Mouse (Mus musculus) intestine, embryonic 16.5 days (tissue): ENCODE results near the gene Ndufa4. TPM values are rescaled to one million over a fixed set of nuclear protein-coding genes. Genes with fewer than 3 reads are reported as not detected.
A peak's percentile ranks its signal among the peaks of the same experiment; 100 is the strongest.

Source experiments
- ATAC-seq: fragments of 200-750 bp; cut with Nextera tagmentation; 2 replicates; pipeline ENCODE4 v1.8.0; 2017; ENCODE audit warnings: moderate TSS enrichment, moderate library complexity
- H3K27ac ChIP-seq: fragments of 300-500 bp; sonication (generic); 2 replicates; pipeline ENCODE4 v1.5.1; 2014; ENCODE audit warnings: mild to moderate bottlenecking, low read length
- H3K27me3 ChIP-seq: fragments of 300-500 bp; sonication (generic); replicated peaks from 2 replicates; pipeline ENCODE4 v1.6.1; 2014; ENCODE audit warnings: low read length, control low read depth, mixed read lengths; ENCODE audit not compliant: control insufficient read depth, insufficient read depth
- H3K36me3 ChIP-seq: fragments of 300-500 bp; sonication (generic); 2 replicates; pipeline ENCODE4 v1.6.1; 2014; ENCODE audit warnings: low read length, control low read depth; ENCODE audit not compliant: control insufficient read depth, insufficient read depth
- H3K4me1 ChIP-seq: fragments of 300-500 bp; sonication (generic); 2 replicates; pipeline ENCODE4 v1.6.1; 2014; ENCODE audit warnings: low read length, control low read depth, mixed read lengths; ENCODE audit not compliant: control insufficient read depth, insufficient read depth
- H3K4me2 ChIP-seq: fragments of 300-500 bp; sonication (generic); 2 replicates; pipeline ENCODE4 v1.6.1; 2014; ENCODE audit warnings: low read depth, low read length, control low read depth
- H3K4me3 ChIP-seq: fragments of 300-500 bp; sonication (generic); 2 replicates; pipeline ENCODE4 v1.5.1; 2014; ENCODE audit warnings: mild to moderate bottlenecking, low read length
- H3K9ac ChIP-seq: fragments of 300-500 bp; sonication (generic); 2 replicates; pipeline ENCODE4 v1.6.1; 2014; ENCODE audit warnings: low read depth, low read length
- H3K9me3 ChIP-seq: fragments of 300-500 bp; sonication (generic); 2 replicates; pipeline ENCODE4 v1.6.1; 2016; ENCODE audit warnings: low read length, control low read depth; ENCODE audit not compliant: control insufficient read depth
- WGBS: fragments of 180-500 bp; shearing (Covaris S2); extraction: QIAGEN DNeasy Blood & Tissue Kit; methylation state at CpG from one replicate; pipeline ENCODE4 v1.1.7; 2014; 5-methylcytosine and 5-hydroxymethylcytosine counted together
- polyA plus RNA-seq: library from polyadenylated mRNA; unstranded; fragments of >200 nt; fragmentation: Nextera tagmentation; extraction: Ambion mirVana; gene quantifications from 2 replicates; pipeline ENCODE4 v1.2.1, GENCODE M21; 2015

The Ndufa4 gene
- 1,156 and 1,172 TPM in 2 replicates for polyA plus RNA-seq

DNA sequence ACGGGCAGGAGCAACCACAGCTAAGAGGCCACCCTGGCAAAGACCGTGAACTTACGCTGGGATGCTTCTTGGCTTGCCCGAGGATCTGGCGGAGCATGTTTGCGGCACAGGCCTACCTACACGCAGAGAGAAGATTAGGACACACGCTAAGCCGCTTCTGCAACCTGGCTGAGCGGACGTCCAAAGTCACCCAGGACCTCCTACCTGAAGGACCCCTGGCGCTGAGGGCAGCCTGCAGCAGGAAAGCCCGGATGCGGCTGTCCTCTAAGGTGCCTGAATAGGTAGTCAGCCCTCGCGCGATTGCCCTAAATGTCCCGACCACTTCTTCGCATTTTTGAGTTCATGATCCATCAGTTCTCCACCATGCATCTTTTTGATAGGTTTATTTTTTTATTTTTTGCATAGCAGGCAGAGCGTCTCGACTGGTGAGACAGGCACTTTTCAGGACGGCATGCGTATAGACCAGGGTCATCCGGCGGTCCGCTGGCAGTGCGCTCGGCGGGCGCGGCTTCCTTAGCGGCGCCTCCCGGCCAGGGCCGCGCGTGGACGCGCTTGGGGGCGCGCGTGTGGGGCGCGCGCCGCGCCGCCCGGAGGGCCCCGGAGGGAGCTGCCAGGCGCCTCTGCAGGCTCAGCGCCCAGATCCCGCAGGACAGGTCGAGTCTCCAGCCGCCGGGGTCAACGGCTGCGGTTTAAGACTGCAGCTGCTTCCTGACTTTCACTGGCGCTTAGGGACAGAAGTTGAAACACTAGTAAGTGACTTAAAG is at the start of gene Ndufa4, which contains the start of gene Phf14:
Gene Ndufa4, minus strand, starts transcription at position 229 of the 764 bp plus-strand sequence.
Gene Phf14, plus strand, starts transcription at position 541 of the 764 bp plus-strand sequence.
- Histone ChIP-seq H3K4me1 (peaks cover 9% of the 10 kb centered on the region), H3K9ac (peak within 1 kb of the TSS; percentile 82), H3K9me3 (no peaks in the 10 kb centered on the region), H3K36me3 (no peaks in the 10 kb centered on the region), H3K27ac (peak within 1 kb of the TSS; percentile 87), H3K4me3 (peak within 1 kb of the TSS; percentile 72), H3K4me2 (peak within 1 kb of the TSS; percentile 76), H3K27me3 (no peaks in the 10 kb centered on the region)
- ATAC-seq = peak; percentile 99
- under 1% methylated on average over 59 of the region's 59 CpGs for WGBS

DNA sequence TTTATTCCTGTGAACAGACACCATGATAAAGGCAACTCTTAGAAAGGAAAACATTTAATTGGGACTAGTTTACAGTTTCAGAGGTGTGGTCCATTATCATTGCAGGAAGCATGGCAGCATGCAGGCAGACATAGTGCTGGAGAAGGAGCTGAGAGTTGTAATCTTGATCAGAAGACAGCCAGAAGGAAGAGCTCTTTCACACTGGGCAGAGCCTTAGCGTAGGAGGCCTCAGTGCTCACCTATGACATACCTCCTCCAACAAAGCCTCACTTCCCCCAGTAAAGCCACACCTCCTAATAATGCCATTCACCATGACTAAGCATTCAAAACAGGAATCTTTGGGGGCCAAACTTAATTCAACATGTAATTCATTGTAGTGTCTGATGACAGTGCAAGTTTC is 40.8 kb upstream of the Ndufa4 start:
- ATAC-seq = no peak
- H3K36me3 ChIP-seq = no peaks in the 10 kb centered on the region; the same call in 1 of the 2 replicates
- H3K4me1 ChIP-seq = no peaks in the 10 kb centered on the region
- H3K9me3 ChIP-seq = no peaks in the 10 kb centered on the region
- no peak overlapping the region for H3K27ac ChIP-seq
- no peak overlapping the region for H3K4me2 ChIP-seq
- WGBS = 100% methylated on average over 1 of the region's 1 CpGs
- no peak overlapping the region for H3K4me3 ChIP-seq
- no peak overlapping the region for H3K9ac ChIP-seq
- no peaks in the 10 kb centered on the region for H3K27me3 ChIP-seq

DNA sequence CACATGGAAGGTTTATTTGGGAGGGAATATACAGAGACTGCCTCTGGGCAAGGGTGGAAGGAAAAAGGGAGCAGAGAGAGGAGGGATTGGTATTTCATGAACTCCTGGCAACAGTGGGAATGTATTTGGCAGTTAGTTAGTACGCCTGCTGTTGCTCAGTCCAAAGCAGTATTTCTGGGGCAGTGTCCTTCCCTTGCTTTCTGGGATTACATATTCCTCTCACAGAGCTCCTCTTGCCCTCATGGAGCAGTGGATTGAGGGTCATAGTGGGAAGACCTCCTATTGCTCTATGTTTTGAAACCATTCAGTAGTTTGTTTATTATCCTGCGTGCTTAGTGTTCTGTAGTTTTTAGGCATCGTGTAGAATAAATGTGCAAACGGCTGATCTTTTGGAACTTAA is 34.8 kb upstream of the Ndufa4 start:
- Histone ChIP-seq H3K4me1 (no peaks in the 10 kb centered on the region), H3K9me3 (no peaks in the 10 kb centered on the region), H3K4me3 (no peak overlapping the region), H3K27ac (no peak overlapping the region), H3K4me2 (no peak overlapping the region), H3K27me3 (no peaks in the 10 kb centered on the region), H3K9ac (no peak overlapping the region), H3K36me3 (peaks cover 2% of the 10 kb centered on the region; the same call in 1 of the 2 replicates)
- no peak for ATAC-seq
- WGBS = 92% methylated on average over 4 of the region's 4 CpGs

DNA sequence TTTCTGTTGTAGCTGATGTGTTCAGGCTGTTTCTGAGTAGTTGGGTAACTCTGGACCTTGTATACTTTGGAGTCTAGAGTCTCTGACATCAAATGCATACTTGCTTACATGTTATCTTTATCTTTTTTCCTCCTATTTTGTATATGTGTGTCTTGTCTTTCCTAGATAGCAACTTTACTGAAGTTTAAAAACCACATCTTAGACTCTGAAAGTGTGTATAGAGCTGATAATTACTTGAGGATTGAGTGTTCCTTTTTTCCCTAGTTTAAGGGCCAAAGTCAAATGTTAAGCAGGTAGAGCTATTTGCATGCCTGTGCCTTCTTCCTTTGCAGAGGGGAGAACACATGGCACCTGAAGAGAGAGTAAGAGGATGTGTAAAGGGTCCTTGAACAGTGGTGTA is 33.6 kb upstream of the Ndufa4 start:
- no peak overlapping the region for H3K4me3 ChIP-seq
- H3K9ac ChIP-seq = no peak overlapping the region

DNA sequence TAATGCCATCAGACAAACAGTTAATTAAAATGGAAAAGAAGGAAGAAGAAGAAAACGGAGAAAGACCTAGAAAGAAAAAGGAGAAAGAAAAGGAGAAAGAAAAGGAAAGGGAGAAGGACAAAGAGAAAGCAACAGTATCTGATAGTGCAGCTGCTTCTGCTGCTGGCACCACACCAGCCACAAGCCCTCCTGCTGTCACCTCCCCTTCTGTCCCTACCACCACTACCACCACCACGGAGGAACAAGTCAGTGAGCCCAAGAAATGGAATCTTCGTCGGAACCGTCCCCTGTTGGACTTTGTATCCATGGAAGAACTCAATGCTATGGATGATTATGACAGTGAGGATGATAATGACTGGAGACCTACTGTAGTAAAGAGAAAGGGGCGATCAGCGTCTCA is 26.1 kb upstream of the Ndufa4 start:
- Histone ChIP-seq H3K4me2 (no peak overlapping the region), H3K4me1 (no peaks in the 10 kb centered on the region), H3K36me3 (no peaks in the 10 kb centered on the region), H3K9ac (no peak overlapping the region), H3K9me3 (no peaks in the 10 kb centered on the region), H3K27ac (no peak overlapping the region), H3K4me3 (no peak overlapping the region), H3K27me3 (no peaks in the 10 kb centered on the region)
- WGBS = 91% methylated on average over 7 of the region's 7 CpGs
- ATAC-seq = no peak

More for the DNA sequence above, 33.6 kb upstream of the Ndufa4 start:
- no peaks in the 10 kb centered on the region for H3K4me1 ChIP-seq
- H3K27me3 ChIP-seq = no peaks in the 10 kb centered on the region
- H3K9me3 ChIP-seq = no peaks in the 10 kb centered on the region
- no peak for ATAC-seq
- H3K27ac ChIP-seq = no peak overlapping the region
- peaks cover 2% of the 10 kb centered on the region; the same call in 1 of the 2 replicates for H3K36me3 ChIP-seq
- H3K4me2 ChIP-seq = no peak overlapping the region

DNA sequence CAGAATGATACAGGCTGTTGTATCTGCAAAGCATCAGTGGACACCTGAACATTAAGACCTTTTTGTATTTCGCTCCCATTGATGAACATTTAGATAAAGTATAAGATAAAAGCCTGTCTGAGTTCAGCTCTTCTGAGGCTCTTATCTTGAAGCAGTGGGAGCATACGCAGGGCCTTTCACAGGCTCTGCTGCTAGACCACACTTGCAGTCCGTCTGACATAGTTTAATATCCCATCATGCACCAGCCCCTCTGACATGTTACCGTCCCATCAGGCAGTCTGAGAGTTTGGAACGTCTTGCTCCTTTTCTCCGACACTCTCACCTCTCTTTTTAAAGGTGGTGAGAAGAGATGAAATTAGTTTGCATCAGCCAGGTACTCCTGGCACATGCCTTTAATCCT is 20.2 kb upstream of the Ndufa4 start:
- H3K4me2 ChIP-seq = peak overlapping the region; percentile 24; the same call in 1 of the 2 replicates

DNA sequence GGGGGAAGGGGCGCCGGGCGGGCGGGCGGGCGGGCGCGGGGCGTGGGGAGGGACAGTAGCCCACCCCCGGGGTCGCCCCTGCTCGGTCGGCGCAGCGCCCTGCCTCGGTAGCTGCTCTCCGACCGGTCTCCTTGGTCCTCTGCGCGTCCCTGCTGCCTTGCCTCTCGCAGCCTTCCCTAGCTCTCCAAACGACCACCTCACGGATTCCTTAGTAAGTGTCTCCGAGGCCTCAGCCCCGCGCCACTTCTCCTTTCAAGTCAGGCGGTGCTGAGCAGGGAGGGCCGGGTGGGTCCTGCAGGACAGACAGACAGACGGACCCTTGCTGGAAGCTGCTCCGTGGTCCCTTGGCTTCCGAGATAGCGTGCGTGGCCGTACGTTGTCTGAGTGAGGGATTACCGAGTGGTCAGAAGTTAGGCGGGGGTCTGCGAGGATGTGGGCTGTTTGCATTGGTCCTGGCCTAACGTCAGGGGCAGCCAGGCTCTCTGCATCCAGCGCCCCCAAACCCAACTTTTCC is 18.8 kb upstream of the Ndufa4 start:
- H3K36me3 ChIP-seq = no peaks in the 10 kb centered on the region; the same call in none of the 2 replicates
- peak overlapping the region; percentile 73 for H3K4me2 ChIP-seq
- peak overlapping the region; percentile 94 for H3K27ac ChIP-seq
- peak overlapping the region; percentile 85 for H3K4me3 ChIP-seq
- H3K27me3 ChIP-seq = no peaks in the 10 kb centered on the region
- WGBS = under 1% methylated on average over 37 of the region's 40 CpGs
- no peaks in the 10 kb centered on the region for H3K9me3 ChIP-seq
- H3K9ac ChIP-seq = peak overlapping the region; percentile 98
- H3K4me1 ChIP-seq = peaks cover 3% of the 10 kb centered on the region; the same call in 1 of the 2 replicates
- ATAC-seq = peak; percentile 87

More for the DNA sequence above, 20.2 kb upstream of the Ndufa4 start:
- ATAC-seq = no peak
- 79% methylated on average over 6 of the region's 6 CpGs for WGBS
- no peak overlapping the region for H3K4me3 ChIP-seq
- no peak overlapping the region for H3K27ac ChIP-seq
- H3K9me3 ChIP-seq = no peaks in the 10 kb centered on the region
- peaks cover 3% of the 10 kb centered on the region; the same call in 1 of the 2 replicates for H3K4me1 ChIP-seq
- no peaks in the 10 kb centered on the region; the same call in none of the 2 replicates for H3K36me3 ChIP-seq
- H3K27me3 ChIP-seq = no peaks in the 10 kb centered on the region
- no peak overlapping the region for H3K9ac ChIP-seq

DNA sequence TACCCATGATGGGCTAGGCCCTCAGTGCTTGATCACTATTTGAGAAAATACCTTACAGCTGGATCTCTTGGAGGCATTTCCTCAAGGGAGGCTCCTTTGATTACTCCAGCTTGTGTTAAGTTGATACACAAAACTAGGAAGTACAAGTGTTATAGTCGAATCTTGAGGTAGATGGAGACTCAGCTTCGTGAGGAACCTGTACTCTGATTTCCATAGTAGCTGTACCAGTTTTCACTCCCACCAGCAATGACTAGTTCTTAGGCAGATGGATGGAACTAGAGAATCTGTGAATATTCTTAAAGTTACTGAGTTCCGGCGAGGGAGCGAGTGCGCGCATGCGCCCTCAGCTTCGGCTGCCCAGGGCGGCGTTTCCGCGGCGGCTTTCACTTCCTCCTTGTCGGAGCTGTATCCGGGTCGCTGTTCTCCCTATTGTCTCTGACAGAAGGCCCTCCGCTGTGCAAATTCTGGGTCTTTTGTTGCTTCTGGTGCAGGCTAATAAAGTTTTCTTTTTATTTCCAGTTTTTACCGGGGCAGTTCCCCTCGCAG is 18.3 kb upstream of the Ndufa4 start:
- peak overlapping the region; percentile 98 for H3K9ac ChIP-seq
- H3K4me3 ChIP-seq = peak overlapping the region; percentile 85
- peak; percentile 99 for ATAC-seq
- no peaks in the 10 kb centered on the region for H3K9me3 ChIP-seq
- under 1% methylated on average over 20 of the region's 20 CpGs for WGBS
- peaks cover 3% of the 10 kb centered on the region; the same call in 1 of the 2 replicates for H3K4me1 ChIP-seq
- peak overlapping the region; percentile 73 for H3K4me2 ChIP-seq
- no peaks in the 10 kb centered on the region for H3K27me3 ChIP-seq
- no peaks in the 10 kb centered on the region; the same call in none of the 2 replicates for H3K36me3 ChIP-seq
- peak overlapping the region; percentile 94 for H3K27ac ChIP-seq

DNA sequence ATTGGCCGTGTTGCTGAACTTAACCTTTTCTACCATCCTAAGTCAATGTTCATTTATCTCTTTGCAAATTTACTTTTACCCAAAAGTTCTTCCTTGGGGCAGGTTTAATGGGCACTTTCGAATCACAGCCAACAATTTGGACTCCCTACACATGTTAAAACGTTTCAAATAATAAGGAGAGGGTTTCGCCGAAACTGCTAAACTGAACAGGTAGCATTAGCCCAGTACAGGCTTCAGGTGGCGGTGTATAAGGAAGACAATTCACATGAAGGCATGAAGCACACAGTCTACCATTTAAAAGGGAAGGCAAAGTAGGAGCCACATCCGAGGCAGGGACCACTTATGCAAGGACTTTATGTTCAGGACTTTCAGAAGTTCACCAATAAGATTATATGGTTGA is 873 bp upstream of the Ndufa4 start:
- peak overlapping the region; percentile 72 for H3K4me3 ChIP-seq
- no peaks in the 10 kb centered on the region for H3K36me3 ChIP-seq
- H3K4me2 ChIP-seq = peak overlapping the region; percentile 76
- WGBS = 24% methylated on average over 7 of the region's 7 CpGs
- H3K9ac ChIP-seq = peak overlapping the region; percentile 82
- H3K27ac ChIP-seq = peak overlapping the region; percentile 87; the same call in 1 of the 2 replicates
- peak; percentile 34; the same call in 1 of the 2 replicates for ATAC-seq
- H3K9me3 ChIP-seq = no peaks in the 10 kb centered on the region
- H3K27me3 ChIP-seq = no peaks in the 10 kb centered on the region
- H3K4me1 ChIP-seq = peaks cover 9% of the 10 kb centered on the region
